Mouse (Mus musculus) thymus, postnatal 0 days (tissue): ENCODE results near the gene Pax9. TPM values are rescaled to one million over a fixed set of nuclear protein-coding genes. Genes with fewer than 3 reads are reported as not detected.
A peak's percentile ranks its signal among the peaks of the same experiment; 100 is the strongest.

Experiments
- DNase-seq: peaks from one replicate; pipeline ENCODE4 v3.0.0-alpha.2; 2015; ENCODE audit warnings: low spot score
- polyA plus RNA-seq: library from polyadenylated mRNA; unstranded; fragments of >200 nt; fragmentation: Nextera tagmentation; extraction: Ambion mirVana; gene quantifications from 2 replicates; pipeline ENCODE4 v1.2.1, GENCODE M21; 2015

Pax9 gene
- polyA plus RNA-seq: 8.5 and 9.3 TPM in 2 replicates

- DNase-seq: no peak
Observed at GRCm38 (mm10) chr12:56691427-56692079, at the start of gene Pax9. Gene Pax9 (plus strand): TSS chr12:56691767.

- DNase-seq: no peak
Observed at GRCm38 (mm10) chr12:56669451-56670122, 22.0 kb upstream of the Pax9 start.

- DNase-seq: no peak
Observed at GRCm38 (mm10) chr12:56670795-56671194, 20.8 kb upstream of the Pax9 start.

- no peak for DNase-seq
Observed at GRCm38 (mm10) chr12:56674726-56675125, 16.8 kb upstream of the Pax9 start.

GRCm38 (mm10) chr12:56677620-56678019 is 13.9 kb upstream of the Pax9 start:
- no peak for DNase-seq

- no peak for DNase-seq
Observed at GRCm38 (mm10) chr12:56681096-56681811, 10.3 kb upstream of the Pax9 start.

GRCm38 (mm10) chr12:56687640-56688481 is 3.7 kb upstream of the Pax9 start:
- DNase-seq: no peak

- DNase-seq: no peak
Observed at GRCm38 (mm10) chr12:56688482-56688840, 3.1 kb upstream of the Pax9 start.

- DNase-seq: no peak
Observed at GRCm38 (mm10) chr12:56688920-56689319, 2.6 kb upstream of the Pax9 start.

- DNase-seq: no peak
Observed at GRCm38 (mm10) chr12:56689331-56689730, 2.2 kb upstream of the Pax9 start.

GRCm38 (mm10) chr12:56689736-56690135 is 1.8 kb upstream of the Pax9 start:
- DNase-seq: peak; percentile 10

GRCm38 (mm10) chr12:56690366-56690765 is 1.2 kb upstream of the Pax9 start:
- DNase-seq: no peak

GRCm38 (mm10) chr12:56691001-56691400 is 566 bp upstream of the Pax9 start:
- no peak for DNase-seq

GRCm38 (mm10) chr12:56692536-56692935 is 969 bp downstream of the Pax9 start:
- no peak for DNase-seq

GRCm38 (mm10) chr12:56693411-56694098 is 2.0 kb downstream of the Pax9 start:
- DNase-seq: no peak

GRCm38 (mm10) chr12:56694361-56694760 is 2.8 kb downstream of the Pax9 start:
- DNase-seq: no peak

- DNase-seq: no peak
Observed at GRCm38 (mm10) chr12:56694936-56695335, 3.4 kb downstream of the Pax9 start.

- peak; percentile 11 for DNase-seq
Observed at GRCm38 (mm10) chr12:56695358-56696173, 4.0 kb downstream of the Pax9 start.

GRCm38 (mm10) chr12:56696174-56697010 is 4.8 kb downstream of the Pax9 start:
- no peak for DNase-seq
